Mouse (Mus musculus) kidney, postnatal 10 days (tissue): Measurements from ENCODE around the gene Rhbdf2.
"Not testable (repeated sequence)": the region's sequence is repeated elsewhere in the genome, so short reads cannot be mapped to it uniquely, and the experiment has no call there.

Experiments used
- DNase-seq: peaks from one replicate; pipeline ENCODE4 v3.0.0; 2021; ENCODE audit warnings: mixed read lengths

Gene Rhbdf2

GRCm38 (mm10) chr11:116616438-116617118 lies 10.2 kb downstream of the Rhbdf2 start:
- DNase-seq = no peak

DNA sequence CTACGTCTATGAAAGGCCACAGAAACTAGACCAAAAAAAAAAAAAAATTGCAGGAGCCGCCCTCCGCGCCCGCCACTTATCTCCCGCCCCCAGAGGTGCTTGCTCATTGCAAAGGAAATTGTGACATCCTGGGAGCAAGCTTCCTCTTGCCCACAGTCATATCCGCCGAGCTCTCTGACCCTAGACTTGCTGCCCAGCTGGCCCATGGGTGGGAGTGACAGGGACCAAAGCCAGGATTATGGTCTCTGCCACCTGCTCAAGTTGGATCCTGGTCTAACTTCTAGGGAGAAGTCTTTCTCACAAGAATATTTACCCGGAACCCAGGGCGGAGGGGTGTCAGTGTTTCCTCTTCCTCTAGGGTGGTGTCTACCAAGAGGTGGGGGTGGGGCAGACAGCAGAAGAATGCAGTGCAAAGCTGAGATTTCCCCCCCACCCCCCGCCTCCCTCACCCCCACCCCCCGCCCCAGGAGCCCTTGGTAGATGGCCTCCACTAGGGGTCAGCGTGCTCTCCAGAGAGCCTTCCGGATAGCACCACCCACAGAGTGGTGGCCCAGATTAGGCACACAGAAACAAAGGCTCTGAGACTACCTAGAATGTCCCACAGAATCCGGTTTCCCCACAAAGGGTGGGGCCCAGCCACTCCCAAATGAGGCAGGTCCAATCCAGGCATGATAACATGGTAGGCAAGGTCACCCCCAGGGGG lies 10.9 kb downstream of the Rhbdf2 start:
- DNase-seq = peak; percentile 74

- no peak for DNase-seq
Measured at GRCm38 (mm10) chr11:116613234-116613633, 13.6 kb downstream of the Rhbdf2 start.

- no peak for DNase-seq
Measured at GRCm38 (mm10) chr11:116612554-116612953, 14.3 kb downstream of the Rhbdf2 start.

GRCm38 (mm10) chr11:116611883-116612282 lies 14.9 kb downstream of the Rhbdf2 start:
- no peak for DNase-seq

DNA sequence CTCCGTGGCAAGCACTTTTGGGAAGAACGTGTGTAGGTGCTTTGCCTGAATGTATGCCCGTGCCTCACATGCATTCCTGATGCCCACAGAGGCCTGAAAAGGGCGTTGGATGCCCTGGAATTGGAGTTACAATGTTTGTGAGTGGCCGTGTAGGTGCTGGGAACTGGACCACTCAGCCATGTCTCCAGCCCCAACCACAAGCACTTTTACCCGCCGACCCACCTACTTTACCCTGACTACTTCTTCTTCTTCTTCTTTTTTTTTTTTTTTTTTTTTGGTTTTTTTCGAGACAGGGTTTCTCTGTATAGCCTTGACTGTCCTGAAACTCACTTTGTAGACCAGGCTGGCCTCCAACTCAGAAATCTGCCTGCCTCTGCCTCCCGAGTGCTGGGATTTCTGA lies 15.7 kb downstream of the Rhbdf2 start:
- not testable (repeated sequence) for DNase-seq

DNA sequence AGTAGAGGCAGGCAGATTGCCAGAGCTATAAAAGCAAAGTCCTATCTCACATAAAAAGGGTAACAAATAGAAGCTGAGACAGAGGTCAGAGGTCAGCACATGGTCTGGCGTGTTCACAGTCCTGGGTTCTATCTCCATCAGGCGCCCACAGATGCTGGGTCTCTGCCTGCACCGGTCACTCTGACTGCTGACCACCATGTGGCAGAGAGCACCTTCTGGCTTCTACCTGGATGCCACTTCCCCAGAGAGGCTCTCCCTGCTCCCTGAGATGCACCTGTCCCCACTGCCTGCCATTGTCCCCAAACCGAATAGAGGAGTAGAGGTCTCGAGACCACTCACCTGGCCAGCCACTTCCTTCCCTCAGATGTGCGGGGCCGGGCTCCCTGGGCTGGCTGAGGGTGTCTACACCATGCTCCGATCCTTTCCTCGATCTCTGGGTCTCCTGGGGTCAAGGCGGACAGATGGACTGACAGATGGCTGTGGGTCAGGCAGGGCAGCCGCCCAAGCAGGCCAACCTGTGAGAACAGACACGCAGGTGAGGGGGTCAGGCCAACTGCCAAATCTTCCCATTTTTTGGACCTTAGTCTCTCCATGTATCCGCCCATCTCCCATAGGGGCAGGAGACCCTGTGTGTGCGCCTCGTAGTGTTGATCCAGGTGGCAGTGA lies 16.7 kb downstream of the Rhbdf2 start:
- no peak for DNase-seq

- DNase-seq = no peak
Measured at GRCm38 (mm10) chr11:116607717-116608116, 19.1 kb downstream of the Rhbdf2 start.

DNA sequence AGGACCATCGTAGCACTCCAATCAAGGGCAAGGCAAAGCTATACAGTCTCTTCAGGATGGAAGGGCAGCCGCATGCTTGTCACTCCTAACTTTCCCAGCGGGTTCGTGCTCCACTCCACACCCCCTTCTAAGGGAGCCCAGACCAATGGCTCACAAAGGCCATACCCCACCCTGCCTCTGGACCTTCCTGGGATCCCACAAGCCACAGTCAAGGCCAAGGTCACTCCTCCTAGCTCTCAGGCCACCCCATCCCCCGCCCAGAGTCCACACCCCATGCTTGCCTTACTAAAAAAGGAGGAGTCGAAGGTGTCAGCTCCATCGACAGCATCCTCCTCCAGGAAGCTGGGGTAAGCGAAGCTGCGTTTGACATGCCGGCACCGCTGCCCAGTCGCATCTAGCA lies 22.7 kb downstream of the Rhbdf2 start:
- no peak for DNase-seq

GRCm38 (mm10) chr11:116603339-116603738 lies 23.5 kb downstream of the Rhbdf2 start:
- DNase-seq = peak; percentile 54

DNA sequence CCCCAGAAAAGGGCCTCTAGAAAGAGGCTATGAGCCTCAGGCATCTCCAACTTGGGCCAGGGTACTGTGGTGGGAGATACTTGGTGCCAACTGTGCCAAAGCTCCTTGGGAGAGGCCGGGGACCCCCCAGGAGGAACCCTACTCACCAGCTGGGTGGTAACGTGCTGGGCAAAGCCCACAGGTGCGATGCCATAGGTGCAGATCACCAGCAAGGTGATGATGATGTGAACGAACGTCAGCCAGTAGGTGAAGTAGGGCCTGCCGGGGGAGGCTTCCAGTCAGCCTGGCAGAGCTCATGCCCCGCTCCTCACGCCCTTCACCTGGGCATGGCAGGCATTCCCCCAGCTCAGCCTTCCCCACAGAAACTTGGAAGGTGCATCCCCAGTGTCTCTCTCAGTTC lies 24.8 kb downstream of the Rhbdf2 start:
- no peak for DNase-seq

- DNase-seq = no peak
Measured at GRCm38 (mm10) chr11:116601166-116601565, 25.7 kb downstream of the Rhbdf2 start.

DNA sequence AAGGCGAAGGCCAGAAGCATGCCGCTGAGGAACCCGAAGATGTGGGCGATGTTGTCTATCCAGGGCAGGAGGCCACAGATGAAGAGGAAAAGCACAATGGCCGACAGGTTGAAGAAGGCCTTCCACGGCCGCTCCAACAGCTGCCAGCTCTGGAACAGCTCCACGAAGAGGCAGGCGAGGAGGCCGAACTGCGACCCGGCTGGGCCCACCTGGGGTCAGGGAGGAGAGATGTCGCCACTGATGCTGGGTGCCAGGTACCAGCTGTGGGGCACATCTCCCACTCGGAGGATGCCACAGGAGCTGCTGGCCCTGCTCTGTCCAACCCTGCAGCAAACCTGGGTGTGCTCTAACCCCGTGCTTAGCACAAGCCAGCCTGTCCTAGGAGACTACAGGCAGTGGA lies 27.6 kb downstream of the Rhbdf2 start:
- DNase-seq = no peak

- DNase-seq = no peak
Measured at GRCm38 (mm10) chr11:116598193-116598592, 28.6 kb downstream of the Rhbdf2 start.

DNA sequence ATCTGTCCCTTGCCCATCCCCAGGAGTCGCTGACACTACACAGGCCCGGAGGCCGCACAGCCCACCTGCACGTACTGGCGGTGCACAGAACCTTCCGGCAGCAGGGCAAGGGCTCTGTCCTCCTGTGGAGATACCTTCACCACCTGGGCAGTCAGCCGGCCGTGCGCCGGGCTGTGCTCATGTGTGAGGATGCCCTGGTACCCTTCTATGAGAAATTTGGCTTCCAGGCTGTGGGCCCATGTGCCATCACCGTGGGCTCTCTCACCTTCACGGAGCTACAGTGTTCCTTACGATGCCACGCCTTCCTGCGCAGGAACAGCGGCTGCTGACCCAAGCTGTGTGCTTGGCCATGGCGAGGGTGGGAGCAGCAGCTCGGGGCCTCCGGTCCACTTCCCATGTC lies 30.1 kb downstream of the Rhbdf2 start:
- no peak for DNase-seq

GRCm38 (mm10) chr11:116593345-116593744 lies 33.5 kb downstream of the Rhbdf2 start:
- DNase-seq = no peak

DNA sequence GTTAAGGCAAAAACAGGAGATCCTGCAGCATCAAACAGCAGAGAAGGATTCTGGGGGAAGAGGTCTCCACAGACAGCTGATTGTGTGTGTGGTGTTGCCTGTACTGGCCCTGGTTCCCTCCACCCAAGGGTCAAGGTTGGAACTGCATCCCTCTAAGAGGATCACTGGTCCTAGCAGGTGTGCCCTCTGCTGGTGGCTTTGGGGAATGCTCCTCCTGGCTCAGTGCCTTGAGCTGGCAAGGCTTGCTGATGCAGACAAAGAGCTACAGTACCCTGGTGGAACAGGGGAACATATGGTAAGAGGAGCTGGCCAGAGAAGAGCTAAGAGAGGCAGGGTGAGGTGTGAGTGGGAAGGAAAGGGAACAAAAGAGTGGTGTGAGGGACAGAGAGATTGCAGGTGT lies 34.4 kb downstream of the Rhbdf2 start:
- peak; percentile 95 for DNase-seq

DNA sequence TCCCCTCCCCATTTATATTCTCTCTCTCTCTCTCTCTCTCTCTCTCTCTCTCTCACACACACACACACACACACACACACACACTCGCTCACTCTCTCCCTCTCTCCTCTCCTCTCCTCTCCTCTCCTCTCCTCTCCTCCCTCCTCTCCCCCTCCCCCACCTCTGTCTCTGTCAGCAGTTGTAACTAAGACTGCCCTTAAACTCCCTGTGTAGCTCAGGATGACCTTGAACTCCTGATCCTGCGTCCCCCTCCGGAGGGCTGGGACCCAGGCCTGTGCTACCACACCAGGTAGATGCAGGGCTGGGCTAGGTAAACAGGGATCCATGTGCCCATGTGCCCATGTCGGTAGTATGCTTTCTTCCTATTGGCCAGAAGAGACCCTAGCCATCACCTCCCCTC lies 35.2 kb downstream of the Rhbdf2 start:
- DNase-seq = no peak

GRCm38 (mm10) chr11:116589574-116589973 lies 37.2 kb downstream of the Rhbdf2 start:
- DNase-seq = no peak

DNA sequence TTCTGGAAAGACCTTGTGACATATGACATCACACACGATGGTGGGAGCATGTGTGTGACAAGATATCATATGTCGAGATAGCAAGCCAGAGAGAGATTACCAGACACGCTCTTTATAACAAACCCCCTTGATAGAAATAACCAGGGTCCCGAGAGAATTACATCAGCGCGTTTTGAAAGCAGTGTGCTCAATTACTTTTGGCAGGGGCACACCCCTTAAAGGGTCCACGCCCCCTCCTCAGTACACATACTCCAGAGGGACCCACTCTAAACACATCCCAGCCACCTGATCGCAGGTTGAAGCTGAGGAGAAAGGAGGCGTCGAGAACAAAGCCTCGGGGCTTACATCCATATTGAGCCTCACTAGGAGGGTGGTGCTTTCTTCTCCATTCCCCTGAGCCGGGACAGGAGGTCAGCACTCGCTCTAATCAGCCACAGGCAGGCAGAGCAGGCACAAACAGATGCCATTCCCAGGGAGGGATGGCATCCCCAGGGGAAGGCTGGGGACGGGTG lies 37.7 kb downstream of the Rhbdf2 start:
- no peak for DNase-seq

- DNase-seq = peak; percentile 83
Measured at GRCm38 (mm10) chr11:116586801-116587631, 39.8 kb downstream of the Rhbdf2 start.

DNA sequence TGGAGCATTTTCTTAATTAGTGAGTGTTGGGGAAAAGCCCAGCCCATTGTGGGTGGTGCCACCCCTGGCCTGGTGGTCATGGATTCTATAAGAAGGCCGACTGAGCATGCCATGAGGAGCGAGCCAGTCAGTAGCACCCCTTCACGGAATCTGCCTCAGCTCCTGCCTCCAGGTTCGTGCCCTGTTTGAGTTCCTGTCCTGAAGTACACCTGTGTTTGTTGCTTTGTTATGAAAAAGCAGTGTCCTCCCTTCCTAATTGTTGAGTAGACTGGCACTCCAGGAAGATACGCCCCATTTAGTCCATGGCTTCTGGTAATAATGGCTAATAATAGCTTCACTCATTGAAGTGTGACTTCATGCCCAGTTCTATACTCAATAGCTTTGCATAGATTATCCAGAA lies 40.5 kb downstream of the Rhbdf2 start, which contains the start of gene Aanat:
Gene Aanat (plus strand): TSS at position 123 of the 400 bp plus-strand sequence.
- no peak for DNase-seq

GRCm38 (mm10) chr11:116585682-116586081 lies 41.1 kb downstream of the Rhbdf2 start:
- DNase-seq = no peak
